ENCODE assay signal across 9 mouse cellular contexts in the genomic region with DNA sequence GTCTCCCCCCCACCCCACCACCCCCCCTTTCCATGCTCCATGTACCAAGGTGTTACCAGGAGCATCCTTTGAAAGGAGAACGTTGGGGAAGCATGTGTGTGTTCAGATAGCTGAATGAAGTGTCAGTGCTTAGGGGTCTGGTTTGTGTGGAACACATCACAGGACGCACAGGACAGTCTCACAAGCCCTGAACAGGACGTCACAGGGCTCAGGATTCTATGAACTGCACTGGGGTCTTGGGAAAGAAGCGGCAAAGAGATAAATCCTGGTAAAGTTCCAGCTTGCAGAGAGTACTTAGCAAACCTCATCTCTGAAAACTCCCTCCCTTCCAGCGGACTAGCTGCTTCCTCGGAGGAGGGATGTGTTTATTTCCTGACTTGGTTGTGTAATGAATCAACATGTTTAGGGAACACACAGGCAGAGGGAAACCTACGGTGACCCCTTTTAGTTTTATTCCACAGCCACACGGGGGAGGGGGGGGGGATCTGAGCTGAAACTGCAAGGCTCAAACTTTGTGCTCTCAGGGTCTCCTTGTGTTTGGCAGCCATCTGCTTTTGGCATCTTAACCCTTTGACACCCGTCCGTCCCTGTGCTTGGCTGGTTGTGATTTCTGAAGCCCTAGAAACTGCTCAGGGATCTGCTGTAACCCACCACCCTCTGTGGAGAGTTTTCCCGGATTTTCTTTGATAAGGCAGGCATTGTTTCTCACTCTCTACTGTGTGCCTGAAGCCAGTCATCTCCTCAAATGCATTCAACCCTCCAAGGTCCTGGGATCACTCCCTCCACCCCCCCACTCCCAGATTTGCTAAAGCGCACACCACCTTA. TPM values are rescaled to one million over a fixed set of nuclear protein-coding genes. Genes with fewer than 3 reads are reported as not detected.
A peak's percentile ranks its signal among the peaks of the same experiment; 100 is the strongest.
DNase-seq lines count a peak whose midpoint lies in the region; ATAC-seq and TF ChIP-seq lines count a peak whose summit lies in the region.
"Had no signal": no experiment of that assay in that cellular context is flagged by ENCODE, and none has a peak within 500 bp of the region (broad histone marks: within the 10 kb centered on the region; RNA-seq: fewer than 3 reads in every experiment).

No protein-coding gene starts in this region.

- 4% methylated on average over 12 of the region's 12 CpGs for WGBS in heart, embryonic 11.5 days (ENCODE audit: insufficient replicate concordance)
- WGBS in heart, adult 2 months = 19% methylated on average over 12 of the region's 12 CpGs
- WGBS in embryonic facial prominence, embryonic 15.5 days = 6% methylated on average over 12 of the region's 12 CpGs
- WGBS in limb, embryonic 14.5 days = 3% methylated on average over 12 of the region's 12 CpGs
- 4% methylated on average over 12 of the region's 12 CpGs for WGBS in liver, postnatal 0 days (ENCODE audit: insufficient replicate concordance)

- H3K79me2 ChIP-seq in heart, adult 2 months (replicated peaks; ENCODE audit: control insufficient read depth, insufficient read depth, low read length) = no peaks in the 10 kb centered on the region

- ATAC-seq in heart, embryonic 11.5 days (replicated peaks; ENCODE audit: insufficient number of reproducible peaks, low FRiP score, low TSS enrichment) = no peak
- no peak for ATAC-seq in embryonic facial prominence, embryonic 15.5 days (ENCODE audit: insufficient number of reproducible peaks, low FRiP score, low TSS enrichment, low read depth)
- no peak for ATAC-seq in limb, embryonic 14.5 days (ENCODE audit: low FRiP score, low read depth)
- no peak for ATAC-seq in liver, postnatal 0 days

- H3K4me2 ChIP-seq in heart, embryonic 11.5 days = peak overlapping the region; percentile 75
- H3K4me2 ChIP-seq in embryonic facial prominence, embryonic 15.5 days (replicated peaks) = peak overlapping the region; percentile 74
- peak overlapping the region; percentile 60; the same call in 1 of the 2 replicates for H3K4me2 ChIP-seq in limb, embryonic 14.5 days (replicated peaks; ENCODE audit: low read depth, low read length, severe bottlenecking)
- H3K4me2 ChIP-seq in liver, postnatal 0 days (ENCODE audit: low read depth, low read length) = no peak overlapping the region

- no peak for DNase-seq in heart, adult 2 months
- peak; percentile 72 for DNase-seq in brain, adult 2 months (ENCODE audit: low read depth, low spot score)
- DNase-seq in limb, embryonic 14.5 days (ENCODE audit: low spot score) = no peak
- DNase-seq in urinary bladder, postnatal 4 days (ENCODE audit: low spot score in 2 of 2) = no peak
- DNase-seq in ovary, adult 18-20 months (ENCODE audit: low spot score) = no peak
- DNase-seq in liver, postnatal 0 days = no peak

- peaks cover 10% of the 10 kb centered on the region for H3K27me3 ChIP-seq in heart, embryonic 11.5 days (ENCODE audit: control insufficient read depth, insufficient read depth, low read length)
- no peaks in the 10 kb centered on the region; the same call in 1 of the 2 replicates for H3K27me3 ChIP-seq in heart, adult 2 months (ENCODE audit: control insufficient read depth, insufficient read depth, low read length)
- H3K27me3 ChIP-seq in embryonic facial prominence, embryonic 15.5 days = peaks cover 13% of the 10 kb centered on the region
- peaks cover 42% of the 10 kb centered on the region for H3K27me3 ChIP-seq in limb, embryonic 14.5 days (ENCODE audit: control insufficient read depth, insufficient read depth, low read length)
- peaks cover 26% of the 10 kb centered on the region for H3K27me3 ChIP-seq in liver, postnatal 0 days (ENCODE audit: insufficient read depth, low read length)

- intact Hi-C loops in heart, adult 2 months (cut with DNase I) = loop anchor here (5.0 kb wide), 1 partner anchor 504 kb away; no protein-coding TSS in a partner anchor

- H3K36me3 ChIP-seq in heart, embryonic 11.5 days (ENCODE audit: control insufficient read depth, insufficient read depth, low read length) = no peaks in the 10 kb centered on the region
- H3K36me3 ChIP-seq in heart, adult 2 months (ENCODE audit: control insufficient read depth, insufficient read depth, low read length) = no peaks in the 10 kb centered on the region
- H3K36me3 ChIP-seq in embryonic facial prominence, embryonic 15.5 days = no peaks in the 10 kb centered on the region
- H3K36me3 ChIP-seq in limb, embryonic 14.5 days (ENCODE audit: control insufficient read depth, insufficient read depth, low read length) = no peaks in the 10 kb centered on the region
- H3K36me3 ChIP-seq in liver, postnatal 0 days (replicated peaks; ENCODE audit: insufficient read depth, low read length) = no peaks in the 10 kb centered on the region

- TF ChIP-seq POLR2A in heart, adult 2 months (IDR thresholded peaks at IDR 0.05; ENCODE audit: insufficient read depth, low read depth, low read length) = no peak
- TF ChIP-seq POLR2A in limb, embryonic 14.5 days (IDR thresholded peaks at IDR 0.05; ENCODE audit: borderline replicate concordance, extremely low read depth, insufficient read depth, insufficient read length) = no peak

- H3K9ac ChIP-seq in heart, embryonic 11.5 days (ENCODE audit: low read depth, low read length) = no peak overlapping the region
- no peak overlapping the region for H3K9ac ChIP-seq in heart, adult 2 months (ENCODE audit: low read depth, low read length)
- no peak overlapping the region for H3K9ac ChIP-seq in embryonic facial prominence, embryonic 15.5 days
- H3K9ac ChIP-seq in limb, embryonic 14.5 days (ENCODE audit: low read depth, low read length, severe bottlenecking) = no peak overlapping the region
- no peak overlapping the region for H3K9ac ChIP-seq in liver, postnatal 0 days (replicated peaks)
- H3K9ac ChIP-seq: liver, embryonic 14.5 days had no signal

- no peaks in the 10 kb centered on the region for H3K9me3 ChIP-seq in heart, embryonic 11.5 days (replicated peaks; ENCODE audit: control insufficient read depth, low read length)
- no peaks in the 10 kb centered on the region for H3K9me3 ChIP-seq in embryonic facial prominence, embryonic 15.5 days (replicated peaks)
- H3K9me3 ChIP-seq in limb, embryonic 14.5 days (ENCODE audit: control insufficient read depth, low read length) = no peaks in the 10 kb centered on the region
- no peaks in the 10 kb centered on the region for H3K9me3 ChIP-seq in liver, postnatal 0 days (ENCODE audit: low read length)

- no peak for TF ChIP-seq EP300 in heart, adult 2 months (IDR thresholded peaks at IDR 0.05; ENCODE audit: insufficient read depth, low read depth, low read length)
- TF ChIP-seq EP300 in liver, postnatal 0 days (IDR thresholded peaks at IDR 0.05; ENCODE audit: low read depth) = no peak

- H3K4me1 ChIP-seq in heart, embryonic 11.5 days (ENCODE audit: control insufficient read depth, insufficient read depth, low read length) = no peaks in the 10 kb centered on the region
- H3K4me1 ChIP-seq in heart, adult 2 months (ENCODE audit: control insufficient read depth, insufficient read depth, low read length) = no peaks in the 10 kb centered on the region
- H3K4me1 ChIP-seq in embryonic facial prominence, embryonic 15.5 days = peaks cover 12% of the 10 kb centered on the region; the same call in 1 of the 2 replicates
- peaks cover 10% of the 10 kb centered on the region for H3K4me1 ChIP-seq in limb, embryonic 14.5 days (ENCODE audit: control insufficient read depth, insufficient read depth, low read length)
- H3K4me1 ChIP-seq in liver, postnatal 0 days (ENCODE audit: insufficient read depth) = no peaks in the 10 kb centered on the region

- no peak for TF ChIP-seq CTCF in heart, adult 2 months (IDR thresholded peaks at IDR 0.05)
- no peak for TF ChIP-seq CTCF in liver, postnatal 0 days (IDR thresholded peaks at IDR 0.05; ENCODE audit: low read depth)

- no peak overlapping the region for H3K27ac ChIP-seq in heart, embryonic 11.5 days (ENCODE audit: low read depth, low read length)
- no peak overlapping the region for H3K27ac ChIP-seq in heart, adult 2 months
- no peak overlapping the region for H3K27ac ChIP-seq in embryonic facial prominence, embryonic 15.5 days (replicated peaks)
- no peak overlapping the region for H3K27ac ChIP-seq in limb, embryonic 14.5 days (replicated peaks; ENCODE audit: low read depth, low read length)
- no peak overlapping the region for H3K27ac ChIP-seq in liver, postnatal 0 days (ENCODE audit: low read depth)
- H3K27ac ChIP-seq: liver, embryonic 14.5 days had no signal

- peak overlapping the region; percentile 40; the same call in 1 of the 2 replicates for H3K4me3 ChIP-seq in heart, embryonic 11.5 days (ENCODE audit: low read depth, low read length)
- no peak overlapping the region for H3K4me3 ChIP-seq in heart, adult 2 months
- H3K4me3 ChIP-seq in embryonic facial prominence, embryonic 15.5 days (replicated peaks) = peak overlapping the region; percentile 45
- peak overlapping the region; percentile 11; the same call in 1 of the 2 replicates for H3K4me3 ChIP-seq in limb, embryonic 14.5 days (replicated peaks; ENCODE audit: low read length)
- H3K4me3 ChIP-seq in liver, postnatal 0 days (ENCODE audit: low read depth, low read length) = no peak overlapping the region

RNA-seq across cellular contexts. Expression of gene Lrrtm3, which starts 3.3 kb away (rescaled TPM):
- polyA plus RNA-seq in heart, embryonic 11.5 days (2014; fragmentation: Nextera tagmentation; extraction: Ambion mirVana) = 0.83 and 0.86 TPM in 2 replicates
- total RNA-seq in heart, adult 2 months (2021) = under 1 TPM; 0.08 to 0.14 TPM
- polyA plus RNA-seq in heart, adult 2 months (2012; rRNA removed) = 0.15 and 0.43 TPM in 2 replicates
- polyA plus RNA-seq in embryonic facial prominence, embryonic 15.5 days (2015; fragmentation: Nextera tagmentation; extraction: Ambion mirVana) = 10.3 and 11.5 TPM in 2 replicates
- polyA plus RNA-seq in limb, embryonic 14.5 days (2012; rRNA removed) = 1.1 and 2.1 TPM in 2 replicates
- polyA plus RNA-seq in limb, embryonic 14.5 days (2014; fragmentation: Nextera tagmentation; extraction: Ambion mirVana) = 1.8 and 1.9 TPM in 2 replicates
- 0.05 and 0.07 TPM in 2 replicates for polyA plus RNA-seq in liver, postnatal 0 days (2015; fragmentation: Nextera tagmentation; extraction: Ambion mirVana)

Comparison
In these comparisons a context has a peak if more than half of its experiments do, and no peak if none do; other contexts are left out.
1. H3K4me3 ChIP-seq: peak in heart, embryonic 11.5 days (single experiment), embryonic facial prominence, embryonic 15.5 days (single experiment) and limb, embryonic 14.5 days (single experiment); none in heart, adult 2 months (single experiment) and liver, postnatal 0 days (single experiment).